Mouse (Mus musculus) heart, embryonic 13.5 days (tissue): ENCODE measurements around the gene Fam118b. TPM values are rescaled to one million over a fixed set of nuclear protein-coding genes. Genes with fewer than 3 reads are reported as not detected.

Experiments
- ATAC-seq: fragments of 200-750 bp; cut with Nextera tagmentation; 2 replicates; pipeline ENCODE4 v1.8.0; 2017; ENCODE audit warnings: moderate TSS enrichment; ENCODE audit not compliant: insufficient number of reproducible peaks, low FRiP score, low TSS enrichment; ENCODE audit errors: extremely low read depth
- H3K27ac ChIP-seq: fragments of 300-500 bp; sonication (generic); replicated peaks from 2 replicates; pipeline ENCODE4 v1.5.1; 2015; ENCODE audit warnings: moderate library complexity, mild to moderate bottlenecking, inconsistent platforms
- H3K27me3 ChIP-seq: fragments of 300-500 bp; sonication (generic); replicated peaks from 2 replicates; pipeline ENCODE4 v1.6.1; 2015; ENCODE audit warnings: mild to moderate bottlenecking, inconsistent platforms
- H3K36me3 ChIP-seq: fragments of 300-500 bp; sonication (generic); 2 replicates; pipeline ENCODE4 v1.6.1; 2015; ENCODE audit warnings: mild to moderate bottlenecking, inconsistent platforms
- H3K4me1 ChIP-seq: fragments of 300-500 bp; sonication (generic); 2 replicates; pipeline ENCODE4 v1.6.1; 2015; ENCODE audit warnings: inconsistent platforms
- H3K4me2 ChIP-seq: fragments of 300-500 bp; sonication (generic); 2 replicates; pipeline ENCODE4 v1.6.1; 2015; ENCODE audit warnings: inconsistent platforms, mild to moderate bottlenecking, moderate library complexity
- H3K4me3 ChIP-seq: fragments of 300-500 bp; sonication (generic); 2 replicates; pipeline ENCODE4 v1.5.1; 2015; ENCODE audit warnings: moderate library complexity, mild to moderate bottlenecking, inconsistent platforms
- H3K9ac ChIP-seq: fragments of 300-500 bp; sonication (generic); 2 replicates; pipeline ENCODE4 v1.6.1; 2015; ENCODE audit warnings: inconsistent platforms, mild to moderate bottlenecking, moderate library complexity
- H3K9me3 ChIP-seq: fragments of 300-500 bp; sonication (generic); 2 replicates; pipeline ENCODE4 v1.6.1; 2016; ENCODE audit warnings: inconsistent platforms
- WGBS: fragments of 180-500 bp; shearing (Covaris S2); methylation state at CpG from one replicate; pipeline ENCODE4 v1.1.7; 2015; ENCODE audit warnings: mixed read lengths; 5-methylcytosine and 5-hydroxymethylcytosine counted together
- polyA plus RNA-seq: library from polyadenylated mRNA; unstranded; fragments of >200 nt; fragmentation: Nextera tagmentation; extraction: Ambion mirVana; gene quantifications from 2 replicates; pipeline ENCODE4 v1.2.1, GENCODE M21; 2015

Gene Fam118b
- polyA plus RNA-seq, 1 experiment from 2014 or later = 28.1 TPM

- ATAC-seq = no peak
- no peak overlapping the region for H3K27ac ChIP-seq
- H3K4me1 ChIP-seq = peaks cover 22% of the 10 kb centered on the region
- WGBS = 73% methylated on average over 2 of the region's 2 CpGs
- H3K4me2 ChIP-seq = no peak overlapping the region
- H3K36me3 ChIP-seq = 0 out of 2 replicates have a peak, but pooled peaks cover 3% of the 10 kb centered on the region
- H3K9me3 ChIP-seq = no peaks in the 10 kb centered on the region
- no peaks in the 10 kb centered on the region for H3K27me3 ChIP-seq
- no peak overlapping the region for H3K4me3 ChIP-seq
- no peak overlapping the region for H3K9ac ChIP-seq
Observed at GRCm38 (mm10) chr9:35263431-35263830, 4.2 kb downstream of the Fam118b start.

- Histone ChIP-seq H3K36me3 (0 out of 2 replicates have a peak, but pooled peaks cover 3% of the 10 kb centered on the region), H3K4me1 (peaks cover 23% of the 10 kb centered on the region), H3K27me3 (no peaks in the 10 kb centered on the region), H3K27ac (no peak overlapping the region), H3K4me3 (no peak overlapping the region), H3K9me3 (no peaks in the 10 kb centered on the region), H3K9ac (no peak overlapping the region), H3K4me2 (no peak overlapping the region)
- 66% methylated on average over 4 of the region's 4 CpGs for WGBS
- no peak for ATAC-seq
Observed at GRCm38 (mm10) chr9:35262418-35262817, 5.2 kb downstream of the Fam118b start.

DNA sequence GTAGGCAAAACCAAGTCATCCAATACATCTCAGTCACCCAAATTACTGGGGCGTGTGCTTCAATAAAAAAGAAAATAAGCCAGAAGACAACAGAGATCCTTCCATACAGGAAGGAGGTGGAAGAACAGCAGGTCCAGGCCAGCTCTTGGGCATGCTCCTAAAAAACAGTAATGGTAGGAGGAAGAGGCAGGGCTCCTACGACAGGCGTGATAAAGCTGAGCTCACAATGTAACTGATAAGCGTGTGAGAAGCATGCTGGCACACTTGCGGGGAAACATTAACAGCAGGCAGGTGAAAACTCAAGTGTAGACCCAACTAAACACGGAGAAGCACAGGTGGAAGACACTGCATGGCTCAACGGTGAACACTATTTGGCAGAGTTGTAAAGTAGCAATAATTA is 10.2 kb downstream of the Fam118b start:
- Histone ChIP-seq H3K9ac (no peak overlapping the region), H3K4me3 (no peak overlapping the region), H3K4me2 (no peak overlapping the region), H3K27me3 (no peaks in the 10 kb centered on the region), H3K36me3 (0 out of 2 replicates have a peak, but pooled peaks cover 5% of the 10 kb centered on the region), H3K27ac (no peak overlapping the region), H3K9me3 (no peaks in the 10 kb centered on the region), H3K4me1 (peaks cover 6% of the 10 kb centered on the region; the same call in 1 of the 2 replicates)
- ATAC-seq = no peak
- 60% methylated on average over 7 of the region's 7 CpGs for WGBS

- no peak overlapping the region for H3K4me2 ChIP-seq
- peaks cover 15% of the 10 kb centered on the region for H3K4me1 ChIP-seq
- no peaks in the 10 kb centered on the region for H3K9me3 ChIP-seq
- ATAC-seq = no peak
- no peaks in the 10 kb centered on the region for H3K27me3 ChIP-seq
- no peak overlapping the region for H3K27ac ChIP-seq
- H3K9ac ChIP-seq = no peak overlapping the region
- no peak overlapping the region for H3K4me3 ChIP-seq
- no peaks in the 10 kb centered on the region for H3K36me3 ChIP-seq
Observed at GRCm38 (mm10) chr9:35249476-35249875, 18.1 kb downstream of the Fam118b start.

- 83% methylated on average over 2 of the region's 2 CpGs for WGBS
- Histone ChIP-seq H3K4me2 (no peak overlapping the region), H3K4me1 (peaks cover 15% of the 10 kb centered on the region), H3K4me3 (no peak overlapping the region), H3K36me3 (no peaks in the 10 kb centered on the region), H3K9me3 (no peaks in the 10 kb centered on the region), H3K9ac (no peak overlapping the region), H3K27ac (no peak overlapping the region), H3K27me3 (no peaks in the 10 kb centered on the region)
- no peak for ATAC-seq
Observed at GRCm38 (mm10) chr9:35247405-35247804, 20.2 kb downstream of the Fam118b start.

GRCm38 (mm10) chr9:35239734-35240133 is 27.9 kb downstream of the Fam118b start:
- no peak for ATAC-seq

DNA sequence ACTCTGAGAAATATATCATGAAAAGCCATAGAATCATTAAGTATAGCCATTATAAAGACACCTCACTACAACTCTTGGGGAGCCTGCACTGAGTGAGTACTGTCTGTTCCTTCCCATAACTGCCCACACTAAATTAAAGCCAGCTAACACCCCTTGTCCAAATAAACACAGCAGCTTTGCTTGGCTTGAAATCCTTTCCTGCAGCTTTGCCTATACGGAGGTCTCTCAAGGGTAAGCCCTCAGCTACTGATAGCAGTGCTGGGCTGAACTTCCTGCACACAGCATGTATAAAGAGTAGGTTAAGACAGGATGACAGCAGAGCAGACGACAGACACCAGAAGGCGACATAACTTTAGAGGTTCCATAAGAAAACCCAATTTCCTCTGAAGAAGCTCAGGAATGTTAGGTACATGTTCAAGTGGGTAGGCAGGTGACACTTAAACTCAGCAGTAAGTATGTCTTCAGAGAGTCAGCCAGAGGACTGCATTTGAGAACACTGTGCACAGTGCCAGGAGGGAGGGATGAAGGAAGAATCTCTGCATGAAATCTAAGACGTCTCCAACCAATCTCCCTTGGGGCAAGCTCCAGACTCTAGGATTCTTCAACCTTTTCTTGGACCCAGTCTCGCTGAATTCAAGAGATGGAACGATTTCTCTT is 28.6 kb downstream of the Fam118b start:
- Histone ChIP-seq H3K4me1 (peaks cover 13% of the 10 kb centered on the region), H3K27me3 (no peaks in the 10 kb centered on the region), H3K4me2 (no peak overlapping the region), H3K9me3 (no peaks in the 10 kb centered on the region), H3K4me3 (no peak overlapping the region), H3K27ac (peak overlapping the region; percentile 32; the same call in 1 of the 2 replicates), H3K36me3 (peaks cover 15% of the 10 kb centered on the region), H3K9ac (no peak overlapping the region)
- ATAC-seq = no peak; the same call in 1 of the 2 replicates
- 46% methylated on average over 6 of the region's 6 CpGs for WGBS

More at GRCm38 (mm10) chr9:35239734-35240133, 27.9 kb downstream of the Fam118b start:
- no peak overlapping the region for H3K9ac ChIP-seq
- no peaks in the 10 kb centered on the region for H3K27me3 ChIP-seq
- H3K4me3 ChIP-seq = no peak overlapping the region
- H3K9me3 ChIP-seq = no peaks in the 10 kb centered on the region
- H3K36me3 ChIP-seq = peaks cover 8% of the 10 kb centered on the region; the same call in 1 of the 2 replicates
- 55% methylated on average over 1 of the region's 1 CpGs for WGBS
- H3K4me2 ChIP-seq = no peak overlapping the region
- peak overlapping the region; percentile 32; the same call in 1 of the 2 replicates for H3K27ac ChIP-seq
- H3K4me1 ChIP-seq = peaks cover 13% of the 10 kb centered on the region

DNA sequence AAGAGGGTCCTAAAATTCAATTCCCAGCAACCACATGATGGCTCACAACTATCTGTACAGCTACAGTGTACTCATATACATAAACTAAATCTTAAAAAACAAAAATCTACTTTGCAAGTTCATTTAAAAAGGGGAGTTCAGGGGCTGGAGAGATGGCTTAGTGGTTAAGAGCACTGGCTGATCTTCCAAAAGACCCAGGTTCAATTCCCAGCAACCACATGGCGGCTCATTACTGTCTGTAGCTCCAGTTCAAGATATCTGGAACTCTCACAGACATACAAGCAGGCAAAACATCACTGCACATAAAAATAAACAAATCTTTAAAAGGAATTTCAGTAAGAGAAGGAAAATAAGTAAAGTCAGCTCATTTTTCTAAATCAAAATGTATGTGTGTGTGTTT is 29.2 kb downstream of the Fam118b start:
- Histone ChIP-seq H3K4me3 (no peak overlapping the region), H3K4me1 (peaks cover 13% of the 10 kb centered on the region), H3K9me3 (no peaks in the 10 kb centered on the region), H3K36me3 (peaks cover 22% of the 10 kb centered on the region), H3K9ac (no peak overlapping the region), H3K27ac (0 out of 2 replicates have a peak overlapping the region, but pooled peaks have one; percentile 32), H3K27me3 (no peaks in the 10 kb centered on the region), H3K4me2 (no peak overlapping the region)
- 85% methylated on average over 1 of the region's 1 CpGs for WGBS
- ATAC-seq = no peak

GRCm38 (mm10) chr9:35235996-35236395 is 31.6 kb downstream of the Fam118b start:
- Histone ChIP-seq H3K27me3 (no peaks in the 10 kb centered on the region), H3K9me3 (no peaks in the 10 kb centered on the region), H3K4me1 (peaks cover 13% of the 10 kb centered on the region), H3K4me3 (no peak overlapping the region), H3K4me2 (no peak overlapping the region), H3K9ac (no peak overlapping the region), H3K36me3 (peaks cover 43% of the 10 kb centered on the region), H3K27ac (no peak overlapping the region)
- no peak for ATAC-seq
- WGBS = 52% methylated on average over 3 of the region's 3 CpGs

- Histone ChIP-seq H3K4me2 (no peak overlapping the region), H3K4me1 (no peaks in the 10 kb centered on the region), H3K4me3 (no peak overlapping the region), H3K36me3 (peaks cover 60% of the 10 kb centered on the region), H3K9ac (no peak overlapping the region), H3K27me3 (no peaks in the 10 kb centered on the region), H3K9me3 (no peaks in the 10 kb centered on the region), H3K27ac (no peak overlapping the region)
- ATAC-seq = no peak
- WGBS = 90% methylated on average over 3 of the region's 3 CpGs
Observed at GRCm38 (mm10) chr9:35228671-35229070, 38.9 kb downstream of the Fam118b start.

DNA sequence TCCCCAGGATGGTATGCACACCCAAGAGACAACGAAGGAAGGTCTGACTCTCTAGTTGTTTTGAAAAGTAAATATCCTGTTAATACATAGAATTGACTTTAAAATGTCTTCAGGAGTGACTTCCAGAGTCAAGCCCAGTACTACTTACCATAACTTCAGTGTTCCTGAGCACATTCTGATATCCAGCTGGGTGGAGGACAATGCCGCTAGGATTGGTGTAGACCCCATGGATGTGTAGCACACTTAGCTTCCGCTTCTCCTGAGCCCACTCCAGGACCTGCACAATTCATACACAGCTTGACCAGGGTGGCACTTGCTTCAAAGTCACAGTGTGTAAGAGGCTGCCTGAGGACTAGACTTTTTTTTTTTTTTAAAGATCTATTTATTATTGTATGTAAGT is 44.1 kb downstream of the Fam118b start:
- Histone ChIP-seq H3K9ac (no peak overlapping the region), H3K27me3 (no peaks in the 10 kb centered on the region), H3K4me1 (no peaks in the 10 kb centered on the region), H3K4me2 (no peak overlapping the region), H3K9me3 (no peaks in the 10 kb centered on the region), H3K36me3 (peaks cover 74% of the 10 kb centered on the region), H3K27ac (no peak overlapping the region), H3K4me3 (no peak overlapping the region)
- 91% methylated on average over 3 of the region's 3 CpGs for WGBS
- no peak for ATAC-seq

- WGBS = 56% methylated on average over 1 of the region's 1 CpGs
- no peaks in the 10 kb centered on the region for H3K9me3 ChIP-seq
- no peak for ATAC-seq
- no peak overlapping the region for H3K9ac ChIP-seq
- peaks cover 93% of the 10 kb centered on the region for H3K36me3 ChIP-seq
- no peaks in the 10 kb centered on the region for H3K27me3 ChIP-seq
- H3K4me3 ChIP-seq = no peak overlapping the region
- H3K4me2 ChIP-seq = no peak overlapping the region
- no peaks in the 10 kb centered on the region for H3K4me1 ChIP-seq
- no peak overlapping the region for H3K27ac ChIP-seq
Observed at GRCm38 (mm10) chr9:35217963-35218362, 49.6 kb downstream of the Fam118b start.
